ENCODE assay signal across 22 mouse cellular contexts in genomic region chr4:119833333-119833732, GRCm38 (mm10).
"Had no signal": no experiment of that assay in that cellular context is flagged by ENCODE, and none has a peak within 500 bp of the region (broad histone marks: within the 10 kb centered on the region; RNA-seq: fewer than 3 reads in every experiment).

No protein-coding gene starts in this region.

- H3K27ac ChIP-seq: limb, embryonic 12.5 days; limb, embryonic 15.5 days; liver, embryonic 12.5 days; liver, embryonic 15.5 days; lung, embryonic 15.5 days; midbrain, embryonic 10.5 days; midbrain, embryonic 13.5 days; neural tube, embryonic 13.5 days had no signal

- H3K4me3 ChIP-seq: limb, embryonic 12.5 days; limb, embryonic 15.5 days; liver, embryonic 12.5 days; liver, embryonic 15.5 days; lung, embryonic 15.5 days; midbrain, embryonic 10.5 days; midbrain, embryonic 13.5 days; myocyte; neural tube, embryonic 13.5 days had no signal

- H3K4me1 ChIP-seq: limb, embryonic 12.5 days; limb, embryonic 15.5 days; liver, embryonic 12.5 days; liver, embryonic 15.5 days; midbrain, embryonic 10.5 days; midbrain, embryonic 13.5 days; neural tube, embryonic 13.5 days had no signal

- DNase-seq: kidney, adult 9 months; kidney, postnatal 14 days; kidney, postnatal 4 days; left cerebral cortex, postnatal 4 days; lung, adult 18-20 months; lung, postnatal 10 days; lung, postnatal 36 days; retina, postnatal 1 day; right cerebral cortex, postnatal 25 days; spleen, adult 18-20 months; thymus, adult 18-20 months; thymus, postnatal 36 days had no signal

- H3K27me3 ChIP-seq: limb, embryonic 12.5 days; limb, embryonic 15.5 days; liver, embryonic 12.5 days; liver, embryonic 15.5 days; lung, embryonic 15.5 days; midbrain, embryonic 13.5 days; neural tube, embryonic 13.5 days had no signal

- H3K36me3 ChIP-seq: limb, embryonic 12.5 days; limb, embryonic 15.5 days; liver, embryonic 12.5 days; liver, embryonic 15.5 days; lung, embryonic 15.5 days; midbrain, embryonic 10.5 days; midbrain, embryonic 13.5 days; neural tube, embryonic 13.5 days had no signal

- H3K9me3 ChIP-seq: limb, embryonic 12.5 days; limb, embryonic 15.5 days; liver, embryonic 12.5 days; liver, embryonic 15.5 days; lung, embryonic 15.5 days; megakaryocyte, embryonic 14.5 days; midbrain, embryonic 10.5 days; midbrain, embryonic 13.5 days; neural tube, embryonic 13.5 days had no signal
